Mouse (Mus musculus): ENCODE results near the gene Ugt1a9.

GRCm38 (mm10) chr1:88092341-88092740, 21.7 kb downstream of the Ugt1a9 start:
- no peak for TF ChIP-seq CTCF (IDR thresholded peaks at IDR 0.05; ENCODE audit: extremely low read depth, insufficient read depth, low read length)
- TF ChIP-seq POLR2A (IDR thresholded peaks at IDR 0.05; ENCODE audit: extremely low read depth, insufficient read depth, low read length): no peak

Measured in cortical plate, adult 2 months (tissue).